ENCODE assay signal across 13 mouse cellular contexts in genomic region chr6:38316050-38316449, GRCm38 (mm10). TPM values are rescaled to one million over a fixed set of nuclear protein-coding genes. Genes with fewer than 3 reads are reported as not detected.
DNase-seq lines count a peak whose midpoint lies in the region; TF ChIP-seq lines count a peak whose summit lies in the region.
"Had no signal": no experiment of that assay in that cellular context is flagged by ENCODE, and none has a peak within 500 bp of the region (broad histone marks: within the 10 kb centered on the region; RNA-seq: fewer than 3 reads in every experiment).

No protein-coding gene starts in this region.

- no peak overlapping the region for H3K4me3 ChIP-seq in MEL (ENCODE audit: control insufficient read depth in 1 of 2, insufficient read depth in 1 of 2, low read depth in 2 of 2, low read length in 2 of 2)
- H3K4me3 ChIP-seq: forebrain, embryonic 10.5 days; hindbrain, embryonic 15.5 days; left cerebral cortex, adult 2 months; limb, embryonic 15.5 days had no signal

- TF ChIP-seq RAD21 in MEL (IDR thresholded peaks at IDR 0.05; ENCODE audit: low read depth, low read length) = no peak

- peaks cover 2 to 74% of the 10 kb centered on the region in 2 experiments for H3K36me3 ChIP-seq in MEL (ENCODE audit: control insufficient read depth in 1 of 2, insufficient read depth in 2 of 2, low read length in 2 of 2)
- H3K36me3 ChIP-seq: forebrain, embryonic 10.5 days; hindbrain, embryonic 15.5 days had no signal

- peak; percentile 33 to 64; a peak in 3 of 4 replicates for TF ChIP-seq EP300 in MEL (IDR thresholded peaks at IDR 0.05; ENCODE audit: low read depth in 1 of 2, low read length in 2 of 2)

- H3K9ac ChIP-seq in MEL (ENCODE audit: control insufficient read depth, low read depth, low read length, poor library complexity, severe bottlenecking) = no peak overlapping the region
- H3K9ac ChIP-seq: hindbrain, embryonic 15.5 days; limb, embryonic 15.5 days had no signal

- no peak overlapping the region for H3K27ac ChIP-seq in MEL (ENCODE audit: control insufficient read depth, low read depth, low read length)
- H3K27ac ChIP-seq: forebrain, embryonic 10.5 days; hindbrain, embryonic 15.5 days; left cerebral cortex, adult 2 months; limb, embryonic 15.5 days had no signal

- no peaks in the 10 kb centered on the region for H3K9me3 ChIP-seq in MEL (replicated peaks; ENCODE audit: insufficient read depth, low read length)
- H3K9me3 ChIP-seq: forebrain, embryonic 10.5 days; hindbrain, embryonic 15.5 days; limb, embryonic 15.5 days had no signal

- peak; percentile 77 for DNase-seq in spleen, adult 12 weeks (ENCODE audit: low spot score)
- no peak for DNase-seq in spleen, adult 18-20 months
- DNase-seq in MEL (ENCODE audit: low read depth, low spot score) = peak; percentile 70
- peak; percentile 11 for DNase-seq in forelimb bud, embryonic 11.5 days (ENCODE audit: low read depth, low spot score)
- DNase-seq in spleen, postnatal 14 days (ENCODE audit: low spot score in 2 of 2) = peak; percentile 64 to 71
- no peak for DNase-seq in cerebellum, postnatal 36 days
- DNase-seq in adrenal gland, postnatal 14 days = no peak
- DNase-seq in kidney, postnatal 25 days = no peak
- DNase-seq: right cerebral cortex, postnatal 4 days had no signal

- TF ChIP-seq POLR2A in MEL (IDR thresholded peaks at IDR 0.05; ENCODE audit: control insufficient read depth in 1 of 2, insufficient read depth in 1 of 2, low read depth in 1 of 2, low read length in 2 of 2, poor library complexity in 1 of 2) = no peak

- 0 out of 2 replicates have a peak, but pooled peaks cover 2% of the 10 kb centered on the region for H3K79me2 ChIP-seq in MEL (ENCODE audit: control insufficient read depth, insufficient read depth, low read length, poor library complexity)

- TF ChIP-seq CTCF in MEL (IDR thresholded peaks at IDR 0.05 in 2 of 3, conservative IDR thresholded peaks at IDR 0.05 in 1 of 3; ENCODE audit: control insufficient read depth in 1 of 3, insufficient read depth in 1 of 3, low read depth in 2 of 3, low read length in 3 of 3, poor library complexity in 1 of 3, severe bottlenecking in 1 of 3) = no peak

- no peaks in the 10 kb centered on the region for H3K27me3 ChIP-seq in MEL (ENCODE audit: control insufficient read depth in 1 of 2, insufficient read depth in 2 of 2, low read length in 2 of 2)
- H3K27me3 ChIP-seq: hindbrain, embryonic 15.5 days; limb, embryonic 15.5 days had no signal

- H3K4me1 ChIP-seq in MEL (ENCODE audit: control insufficient read depth in 1 of 2, insufficient read depth in 2 of 2, low read length in 2 of 2) = peaks cover 0 to 2% of the 10 kb centered on the region in 2 experiments; a peak in 1 of 4 replicates
- H3K4me1 ChIP-seq: forebrain, embryonic 10.5 days; hindbrain, embryonic 15.5 days; limb, embryonic 15.5 days had no signal

TF ChIP-seq in MEL, 35 proteins besides CTCF, POLR2A, EP300 and RAD21:
- no peak for TF ChIP-seq KAT2A (conservative IDR thresholded peaks at IDR 0.05; ENCODE audit: low read depth, low read length)
- no peak for TF ChIP-seq NELFE (IDR thresholded peaks at IDR 0.05; ENCODE audit: low read depth, low read length)
- 0 out of 2 replicates have a peak, but pooled peaks have one; percentile 33 for TF ChIP-seq MAX (IDR thresholded peaks at IDR 0.05; ENCODE audit: low read length)
- 0 out of 2 replicates have a peak, but pooled peaks have one; percentile 32 for TF ChIP-seq MYB (IDR thresholded peaks at IDR 0.05; ENCODE audit: low read depth, low read length)
- TF ChIP-seq ZC3H11A (IDR thresholded peaks at IDR 0.05; ENCODE audit: low read depth, low read length) = no peak
- no peak for TF ChIP-seq ELF1 (IDR thresholded peaks at IDR 0.05; ENCODE audit: low read depth, low read length)
- no peak for TF ChIP-seq SMC3 (IDR thresholded peaks at IDR 0.05; ENCODE audit: low read depth, low read length)
- TF ChIP-seq MYC (IDR thresholded peaks at IDR 0.05; ENCODE audit: low read depth, low read length) = no peak
- no peak for TF ChIP-seq CHD1 (IDR thresholded peaks at IDR 0.05; ENCODE audit: low read depth, low read length)
- no peak for TF ChIP-seq USF1 (IDR thresholded peaks at IDR 0.05; ENCODE audit: low read depth, low read length)
- TF ChIP-seq CHD2 (IDR thresholded peaks at IDR 0.05; ENCODE audit: low read length) = no peak
- TF ChIP-seq POLR2AphosphoS5 (IDR thresholded peaks at IDR 0.05; ENCODE audit: borderline replicate concordance, low read depth, low read length) = no peak
- peak; percentile 68 for TF ChIP-seq MAFK (IDR thresholded peaks at IDR 0.05; ENCODE audit: borderline replicate concordance, low read depth, low read length)
- TF ChIP-seq BHLHE40 (IDR thresholded peaks at IDR 0.05; ENCODE audit: borderline replicate concordance, low read depth, low read length) = no peak
- TF ChIP-seq ETS1 (IDR thresholded peaks at IDR 0.05; ENCODE audit: low read depth, low read length) = peak; percentile 91
- TF ChIP-seq HCFC1 (IDR thresholded peaks at IDR 0.05; ENCODE audit: low read depth, low read length) = no peak
- no peak for TF ChIP-seq TBP (IDR thresholded peaks at IDR 0.05; ENCODE audit: low read depth, low read length)
- TF ChIP-seq UBTF (IDR thresholded peaks at IDR 0.05; ENCODE audit: borderline replicate concordance, insufficient read depth, low read depth, low read length) = no peak
- TF ChIP-seq GABPA (IDR thresholded peaks at IDR 0.05; ENCODE audit: low read depth, low read length) = peak; percentile 88
- peak; percentile 32; the same call in 1 of the 2 replicates for TF ChIP-seq SIN3A (IDR thresholded peaks at IDR 0.05; ENCODE audit: low read length)
- no peak for TF ChIP-seq ZMIZ1 (IDR thresholded peaks at IDR 0.05; ENCODE audit: low read depth, low read length)
- TF ChIP-seq GATA1 (IDR thresholded peaks at IDR 0.05; ENCODE audit: low read depth, low read length) = no peak
- TF ChIP-seq TCF12 (IDR thresholded peaks at IDR 0.05; ENCODE audit: low read depth, low read length) = no peak
- TF ChIP-seq ZKSCAN1 (IDR thresholded peaks at IDR 0.05; ENCODE audit: low read depth, low read length) = no peak
- no peak for TF ChIP-seq ZNF384 (IDR thresholded peaks at IDR 0.05; ENCODE audit: low read depth, low read length)
- TF ChIP-seq POLR2AphosphoS2 (IDR thresholded peaks at IDR 0.05; ENCODE audit: low read length) = no peak
- TF ChIP-seq MXI1 (IDR thresholded peaks at IDR 0.05; ENCODE audit: low read depth, low read length) = no peak
- TF ChIP-seq MEF2A (IDR thresholded peaks at IDR 0.05; ENCODE audit: extremely low read depth, insufficient replicate concordance, low read depth, low read length, poor library complexity, severe bottlenecking) = no peak
- TF ChIP-seq E2F4 (IDR thresholded peaks at IDR 0.05; ENCODE audit: borderline replicate concordance, low read depth, low read length) = no peak
- no peak for TF ChIP-seq USF2 (IDR thresholded peaks at IDR 0.05; ENCODE audit: borderline replicate concordance in 1 of 2, insufficient read depth in 1 of 2, low read depth in 1 of 2, low read length in 2 of 2)
- no peak for TF ChIP-seq RCOR1 (IDR thresholded peaks at IDR 0.05; ENCODE audit: low read depth, low read length)
- TF ChIP-seq NRF1 (IDR thresholded peaks at IDR 0.05; ENCODE audit: insufficient read depth, low read depth, low read length, poor library complexity, severe bottlenecking) = no peak
- no peak for TF ChIP-seq MAZ (IDR thresholded peaks at IDR 0.05; ENCODE audit: low read depth, low read length)
- no peak for TF ChIP-seq JUND (IDR thresholded peaks at IDR 0.05; ENCODE audit: low read depth, low read length)
- no peak for TF ChIP-seq TAL1 (IDR thresholded peaks at IDR 0.05; ENCODE audit: low read length)

RNA-seq across cellular contexts. Expression of gene Zc3hav1l, which starts 17.0 kb away (rescaled TPM):
- total RNA-seq in MEL (2012; rRNA removed) = 1.8 and 2.0 TPM in 2 replicates
- 1 to 10 TPM in 1 of 2 experiments, not detected in 1; 5.8 TPM for polyA plus RNA-seq in MEL (2012; ENCODE audit: insufficient read depth in 1 of 2, insufficient read length in 2 of 2, low read depth in 1 of 2, low replicate concordance in 2 of 2, missing spikeins in 1 of 2)
- 4.3 and 5.0 TPM in 2 replicates for total RNA-seq in adrenal gland, postnatal 14 days (2021)

RNA-seq across cellular contexts. Expression of gene Zc3hav1, which starts 38.4 kb away (rescaled TPM):
- total RNA-seq in MEL (2012; rRNA removed) = 66.6 and 88.1 TPM in 2 replicates
- 10 to 100 TPM; 68.3 to 71.0 TPM for polyA plus RNA-seq in MEL (2012; ENCODE audit: insufficient read depth in 1 of 2, insufficient read length in 2 of 2, low read depth in 1 of 2, low replicate concordance in 2 of 2, missing spikeins in 1 of 2)
- 45.0 and 49.5 TPM in 2 replicates for total RNA-seq in adrenal gland, postnatal 14 days (2021)

Comparison
In these comparisons a context has a peak if more than half of its experiments do, and no peak if none do; other contexts are left out.
1. DNase-seq: peak in spleen, adult 12 weeks (single experiment), MEL (single experiment), forelimb bud, embryonic 11.5 days (single experiment) and spleen, postnatal 14 days (2 of 2); none in spleen, adult 18-20 months (0 of 2), cerebellum, postnatal 36 days (0 of 2), adrenal gland, postnatal 14 days (single experiment) and kidney, postnatal 25 days (0 of 2).